Mouse (Mus musculus) lung, embryonic 14.5 days (tissue): Measurements from ENCODE around the gene Padi1. TPM values are rescaled to one million over a fixed set of nuclear protein-coding genes. Genes with fewer than 3 reads are reported as not detected.
A peak's percentile ranks its signal among the peaks of the same experiment; 100 is the strongest.

ENCODE experiments used
- ATAC-seq: fragments of 200-750 bp; cut with Nextera tagmentation; 2 replicates; pipeline ENCODE4 v1.8.0; 2017; ENCODE audit warnings: mild to moderate bottlenecking, moderate TSS enrichment, moderate library complexity; ENCODE audit not compliant: insufficient read depth
- DNase-seq: peaks from one replicate; pipeline ENCODE4 v3.0.0-alpha.2; 2015
- H3K27ac ChIP-seq: fragments of 300-500 bp; sonication (generic); 2 replicates; pipeline ENCODE4 v1.5.1; 2014; ENCODE audit warnings: low read depth, mild to moderate bottlenecking, moderate library complexity
- H3K27me3 ChIP-seq: fragments of 300-500 bp; sonication (generic); 2 replicates; pipeline ENCODE4 v1.6.1; 2014; ENCODE audit warnings: low read length, control low read depth; ENCODE audit not compliant: insufficient read depth
- H3K36me3 ChIP-seq: fragments of 300-500 bp; sonication (generic); 2 replicates; pipeline ENCODE4 v1.6.1; 2014; ENCODE audit warnings: control low read depth; ENCODE audit not compliant: insufficient read depth
- H3K4me1 ChIP-seq: fragments of 300-500 bp; sonication (generic); 2 replicates; pipeline ENCODE4 v1.6.1; 2014; ENCODE audit warnings: antibody characterized with exemption, control low read depth; ENCODE audit not compliant: insufficient read depth
- H3K4me2 ChIP-seq: fragments of 300-500 bp; sonication (generic); 2 replicates; pipeline ENCODE4 v1.6.1; 2014; ENCODE audit warnings: mild to moderate bottlenecking
- H3K4me3 ChIP-seq: fragments of 300-500 bp; sonication (generic); 2 replicates; pipeline ENCODE4 v1.5.1; 2014; ENCODE audit warnings: low read depth, low read length
- H3K9ac ChIP-seq: fragments of 300-500 bp; sonication (generic); 2 replicates; pipeline ENCODE4 v1.6.1; 2014
- H3K9me3 ChIP-seq: fragments of 300-500 bp; sonication (generic); 2 replicates; pipeline ENCODE4 v1.6.1; 2016; ENCODE audit warnings: low read depth, low read length, control low read depth
- CTCF ChIP-seq: IDR thresholded peaks from 2 replicates; pipeline ENCODE4 v1.5.1; 2016; ENCODE audit warnings: antibody characterized with exemption, low read depth
- WGBS: fragments of 180-500 bp; shearing (Covaris S2); extraction: QIAGEN DNeasy Blood & Tissue Kit; methylation state at CpG from one replicate; pipeline ENCODE4 v1.1.7; 2014; 5-methylcytosine and 5-hydroxymethylcytosine counted together
- polyA plus RNA-seq: library from polyadenylated mRNA; unstranded; fragments of >200 nt; fragmentation: Nextera tagmentation; extraction: Ambion mirVana; gene quantifications from 2 replicates; pipeline ENCODE4 v1.2.1, GENCODE M21; 2014

Padi1 gene
- polyA plus RNA-seq, 1 experiment from 2014 or later, result 0.11 TPM

DNA sequence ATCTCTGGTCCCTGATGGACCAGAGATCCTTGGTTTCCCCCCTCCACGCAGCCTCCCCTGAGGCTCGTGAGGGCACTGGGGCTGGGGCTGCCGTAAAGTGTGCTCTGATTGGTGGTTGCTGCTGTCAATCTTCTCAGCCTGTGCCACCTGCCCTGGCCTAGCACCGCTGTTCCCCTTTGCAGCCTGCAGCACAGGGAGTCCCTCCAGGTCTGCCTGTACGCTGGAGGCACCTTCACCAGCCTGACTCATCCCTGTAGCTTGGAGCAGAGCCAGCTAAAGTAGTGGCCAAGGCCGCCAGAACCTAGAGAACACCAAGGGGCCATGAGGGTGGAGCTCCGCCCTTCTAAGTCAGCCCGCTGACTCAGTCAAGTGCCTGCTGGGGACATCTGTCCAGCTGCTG lies 7.7 kb downstream of the Padi1 start:
- Histone ChIP-seq H3K27ac (no peak overlapping the region), H3K36me3 (no peaks in the 10 kb centered on the region), H3K9me3 (no peaks in the 10 kb centered on the region), H3K4me2 (no peak overlapping the region), H3K4me1 (0 out of 2 replicates have a peak, but pooled peaks cover 2% of the 10 kb centered on the region), H3K27me3 (no peaks in the 10 kb centered on the region), H3K4me3 (no peak overlapping the region), H3K9ac (no peak overlapping the region)
- ATAC-seq (peak; percentile 52; the same call in 1 of the 2 replicates), DNase-seq (peak; percentile 62)
- no peak for TF ChIP-seq CTCF
- 13% methylated on average over 8 of the region's 8 CpGs for WGBS

DNA sequence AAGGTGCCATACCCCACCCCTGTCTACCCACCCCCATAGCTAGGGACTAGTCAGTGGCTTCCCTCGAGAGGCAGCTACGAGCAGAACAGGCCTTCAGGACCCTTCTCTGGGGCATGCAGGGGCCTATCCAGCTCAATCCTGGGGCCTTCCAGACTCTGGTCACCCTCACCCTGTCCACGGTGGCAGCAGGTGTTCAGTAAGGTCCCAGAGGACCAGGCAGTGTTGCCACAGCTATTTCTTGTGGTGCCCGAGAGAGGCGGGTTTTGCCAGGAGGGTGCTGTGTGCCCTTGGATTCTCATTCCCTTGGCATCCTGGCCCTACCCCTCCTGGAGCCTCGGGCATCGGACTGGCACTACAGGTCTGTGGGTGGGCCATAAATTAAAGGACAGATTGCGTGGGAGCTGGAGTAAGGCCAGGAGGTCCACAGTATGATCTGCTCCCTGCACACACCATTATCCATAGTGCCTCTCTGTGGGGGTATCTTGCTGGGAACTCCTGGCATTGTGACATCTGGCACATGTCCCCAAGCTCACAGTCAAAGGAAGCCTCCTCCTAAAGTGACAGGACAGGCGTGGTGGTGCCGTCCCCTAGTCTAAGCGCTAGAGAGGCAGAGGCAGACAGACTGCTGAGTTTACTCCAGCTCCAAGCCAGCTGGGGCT lies 9.2 kb downstream of the Padi1 start:
- Histone ChIP-seq H3K9me3 (no peaks in the 10 kb centered on the region), H3K4me2 (no peak overlapping the region), H3K36me3 (no peaks in the 10 kb centered on the region), H3K27ac (no peak overlapping the region), H3K9ac (no peak overlapping the region), H3K4me1 (0 out of 2 replicates have a peak, but pooled peaks cover 2% of the 10 kb centered on the region), H3K27me3 (no peaks in the 10 kb centered on the region), H3K4me3 (no peak overlapping the region)
- DNase-seq (peak; percentile 27), ATAC-seq (no peak)
- TF ChIP-seq CTCF, result no peak
- WGBS, result 59% methylated on average over 11 of the region's 11 CpGs

DNA sequence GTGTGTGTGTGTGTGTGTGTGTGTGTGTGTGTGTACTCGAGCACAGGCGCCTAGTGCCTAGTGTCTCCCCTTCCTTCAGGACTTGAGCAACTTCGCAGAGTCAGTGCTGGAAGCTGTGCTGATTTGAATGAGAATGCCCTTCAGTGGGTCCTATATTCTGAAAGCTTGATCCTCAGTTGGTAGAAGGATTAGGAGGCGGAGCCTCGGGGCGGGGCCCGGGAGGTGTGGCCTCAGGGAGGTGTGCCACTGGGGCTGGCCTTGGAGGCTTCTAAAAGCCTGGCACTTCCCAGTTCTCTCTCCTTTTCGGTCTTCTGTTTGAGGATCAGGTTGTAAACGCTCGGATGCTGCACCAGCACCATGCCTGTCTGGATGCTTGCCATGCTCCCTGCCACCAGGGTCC lies 9.9 kb downstream of the Padi1 start:
- Histone ChIP-seq H3K4me3 (no peak overlapping the region), H3K9ac (no peak overlapping the region), H3K27me3 (no peaks in the 10 kb centered on the region), H3K27ac (no peak overlapping the region), H3K9me3 (no peaks in the 10 kb centered on the region), H3K36me3 (no peaks in the 10 kb centered on the region), H3K4me1 (0 out of 2 replicates have a peak, but pooled peaks cover 2% of the 10 kb centered on the region), H3K4me2 (no peak overlapping the region)
- no peak for TF ChIP-seq CTCF
- peak; percentile 73 for DNase-seq
- peak; percentile 59; the same call in 1 of the 2 replicates for ATAC-seq
- WGBS, result 4% methylated on average over 10 of the region's 10 CpGs

DNA sequence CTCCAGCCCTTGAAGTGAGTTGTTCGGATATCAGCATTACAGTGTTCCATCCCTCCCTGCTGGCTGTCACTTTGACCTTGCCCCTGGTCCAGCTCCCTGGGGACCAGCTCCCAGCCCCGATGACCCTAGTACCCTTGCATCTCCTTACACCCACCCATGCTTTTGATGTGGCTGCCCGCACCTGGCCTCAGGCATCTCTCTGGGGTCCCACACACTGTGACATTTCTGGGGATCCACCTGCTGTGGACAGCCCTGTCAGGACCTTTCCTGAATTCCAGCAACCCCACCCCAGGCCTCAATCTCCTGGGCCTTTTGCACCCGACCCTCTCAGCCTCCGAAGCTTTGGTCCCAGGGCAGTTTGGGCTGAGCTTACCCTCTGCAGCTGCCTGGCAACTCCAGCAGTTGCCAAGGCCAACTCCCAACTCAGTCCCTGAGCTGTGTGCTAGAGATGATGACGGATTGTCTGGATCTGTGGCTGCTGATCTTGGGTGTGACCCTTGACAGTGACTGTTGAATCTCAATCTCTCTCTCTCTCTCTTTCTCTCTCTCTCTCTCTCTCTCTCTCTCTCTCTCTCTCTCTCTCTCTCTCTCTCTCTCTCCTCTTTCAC lies 11.1 kb downstream of the Padi1 start:
- H3K4me2 ChIP-seq, result no peak overlapping the region
- WGBS, result 58% methylated on average over 6 of the region's 6 CpGs
- H3K27me3 ChIP-seq, result no peaks in the 10 kb centered on the region
- H3K9ac ChIP-seq, result no peak overlapping the region
- H3K36me3 ChIP-seq, result no peaks in the 10 kb centered on the region
- H3K9me3 ChIP-seq, result no peaks in the 10 kb centered on the region
- H3K4me1 ChIP-seq, result 0 out of 2 replicates have a peak, but pooled peaks cover 2% of the 10 kb centered on the region
- no peak for TF ChIP-seq CTCF
- no peak overlapping the region for H3K27ac ChIP-seq
- DNase-seq, result no peak
- ATAC-seq, result no peak
- no peak overlapping the region for H3K4me3 ChIP-seq

DNA sequence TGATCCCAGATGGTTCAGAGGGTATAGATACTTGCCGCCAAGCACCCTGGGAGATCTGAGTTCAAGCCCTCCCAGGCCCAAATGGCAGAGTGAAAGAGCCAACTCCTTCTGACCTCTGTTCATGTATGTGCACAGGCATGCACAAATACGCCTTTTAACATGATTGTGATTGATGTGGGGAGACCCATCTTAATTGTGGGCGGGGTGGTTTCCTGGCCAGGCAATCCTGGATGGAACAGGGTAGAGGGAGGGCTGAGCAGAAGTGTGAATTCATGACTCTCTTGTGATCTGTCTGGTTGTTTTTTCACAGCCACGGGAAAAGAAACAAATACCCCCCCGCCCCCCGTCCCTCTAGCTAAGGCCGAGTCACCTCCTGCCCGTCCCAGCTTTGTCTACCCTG lies 12.8 kb downstream of the Padi1 start:
- H3K9me3 ChIP-seq, result no peaks in the 10 kb centered on the region
- ATAC-seq (no peak), DNase-seq (no peak)
- H3K27me3 ChIP-seq, result no peaks in the 10 kb centered on the region
- TF ChIP-seq CTCF, result no peak
- H3K27ac ChIP-seq, result no peak overlapping the region
- no peak overlapping the region for H3K4me3 ChIP-seq
- H3K4me2 ChIP-seq, result no peak overlapping the region
- H3K9ac ChIP-seq, result no peak overlapping the region
- 0 out of 2 replicates have a peak, but pooled peaks cover 2% of the 10 kb centered on the region for H3K4me1 ChIP-seq
- 32% methylated on average over 8 of the region's 8 CpGs for WGBS
- no peaks in the 10 kb centered on the region for H3K36me3 ChIP-seq

DNA sequence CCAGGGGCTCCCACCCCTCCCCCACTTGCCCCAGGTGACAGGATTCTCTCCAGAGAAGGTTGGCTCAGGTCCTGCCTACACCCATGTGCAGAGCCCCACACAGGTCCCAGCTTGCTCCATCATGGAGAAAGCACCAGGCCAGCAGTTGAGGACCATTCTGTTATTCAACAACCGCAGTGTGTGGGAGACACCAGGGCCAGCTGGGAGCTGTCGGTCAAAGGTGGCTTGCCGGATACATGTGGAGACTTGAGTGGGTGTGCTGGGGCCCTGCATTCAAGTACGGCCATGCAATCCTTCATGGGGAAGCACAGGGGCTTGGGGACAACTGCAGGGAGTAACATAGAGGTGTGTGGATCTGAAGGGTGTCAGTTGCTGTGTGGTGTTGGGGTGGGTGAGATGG lies 13.8 kb downstream of the Padi1 start:
- Histone ChIP-seq H3K4me3 (no peak overlapping the region), H3K9ac (no peak overlapping the region), H3K36me3 (no peaks in the 10 kb centered on the region), H3K4me2 (no peak overlapping the region), H3K27ac (no peak overlapping the region), H3K27me3 (no peaks in the 10 kb centered on the region), H3K9me3 (no peaks in the 10 kb centered on the region), H3K4me1 (0 out of 2 replicates have a peak, but pooled peaks cover 2% of the 10 kb centered on the region)
- 67% methylated on average over 4 of the region's 4 CpGs for WGBS
- ATAC-seq, result no peak
- no peak for DNase-seq
- TF ChIP-seq CTCF, result no peak

DNA sequence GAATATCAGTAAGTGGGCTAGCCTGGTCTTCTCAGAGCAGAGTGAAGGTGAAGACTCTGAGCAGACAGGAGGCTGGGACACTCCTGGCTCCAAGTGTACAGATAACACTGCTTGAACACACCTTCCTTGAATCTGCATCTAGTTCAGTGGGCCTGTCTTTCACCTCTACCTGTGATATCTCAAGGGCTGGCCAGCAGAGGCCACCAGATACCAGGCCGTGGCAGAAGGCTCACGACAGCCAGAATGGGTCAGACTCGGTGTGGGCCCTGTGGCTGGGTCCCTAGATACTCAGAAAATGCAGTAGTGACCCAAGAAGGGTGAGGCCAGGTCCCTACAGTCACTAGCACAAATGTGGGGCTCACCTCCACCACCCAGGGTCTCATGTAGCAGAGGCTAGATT lies 18.3 kb downstream of the Padi1 start:
- Histone ChIP-seq H3K4me3 (no peak overlapping the region), H3K27me3 (no peaks in the 10 kb centered on the region), H3K9ac (no peak overlapping the region), H3K4me1 (no peaks in the 10 kb centered on the region), H3K27ac (no peak overlapping the region), H3K36me3 (no peaks in the 10 kb centered on the region), H3K9me3 (peaks cover 11% of the 10 kb centered on the region; the same call in 1 of the 2 replicates), H3K4me2 (no peak overlapping the region)
- no peak for TF ChIP-seq CTCF
- WGBS, result 45% methylated on average over 3 of the region's 3 CpGs
- no peak for DNase-seq
- ATAC-seq, result no peak
